Mouse (Mus musculus) embryonic fibroblast, embryonic 13.5 days (primary cell): ENCODE results near the gene Pithd1. TPM values are rescaled to one million over a fixed set of nuclear protein-coding genes. Genes with fewer than 3 reads are reported as not detected.

ENCODE experiments used
- H3K27ac ChIP-seq: 2 replicates; pipeline ENCODE4 v1.5.1; 2012; ENCODE audit warnings: low read length, control low read depth, inconsistent platforms; ENCODE audit not compliant: insufficient read depth
- H3K4me1 ChIP-seq: 2 replicates; pipeline ENCODE4 v1.6.1; 2011; ENCODE audit warnings: low read length; ENCODE audit not compliant: control insufficient read depth, insufficient read depth
- H3K4me3 ChIP-seq: 2 replicates; pipeline ENCODE4 v1.5.1; 2011; ENCODE audit warnings: mild to moderate bottlenecking, control low read depth, low read length; ENCODE audit not compliant: insufficient read depth
- CTCF ChIP-seq: IDR thresholded peaks from 2 replicates; pipeline ENCODE4 v1.5.1; 2011; ENCODE audit warnings: mild to moderate bottlenecking, control low read depth, low read length, moderate library complexity, borderline replicate concordance; ENCODE audit not compliant: insufficient read depth
- POLR2A ChIP-seq: IDR thresholded peaks from 2 replicates; pipeline ENCODE4 v1.6.1; 2011; ENCODE audit warnings: low read depth, mild to moderate bottlenecking, control low read depth, low read length, moderate library complexity
- polyA plus RNA-seq: library from polyadenylated mRNA; stranded (reverse); fragments of >200 nt; gene quantifications from 2 replicates; pipeline ENCODE4 v1.2.4, GENCODE M21; 2011; ENCODE audit warnings: low read depth; ENCODE audit not compliant: missing spikeins, insufficient read length

Gene Pithd1
- polyA plus RNA-seq, 1 experiment = 22.1 TPM

DNA sequence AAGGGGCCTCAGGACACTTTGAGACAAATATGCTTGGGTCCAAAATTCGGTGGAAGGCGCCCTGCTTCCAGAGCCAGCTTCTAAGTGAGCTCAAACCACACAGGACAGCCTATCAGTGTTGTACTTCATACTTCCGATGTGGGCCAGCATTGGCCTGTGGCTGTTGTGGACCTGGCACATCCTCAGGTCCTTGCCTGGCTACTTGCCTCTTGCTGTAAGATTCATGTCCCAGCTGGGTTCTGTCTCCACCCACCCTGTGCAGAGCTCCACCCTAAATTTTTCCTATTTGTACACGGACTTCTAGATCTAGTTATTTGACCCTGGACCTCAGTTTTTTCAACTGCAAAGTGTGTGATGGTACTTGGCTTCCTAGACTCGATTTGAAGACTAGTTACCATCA, 51.6 kb downstream of the Pithd1 start:
- no peak for TF ChIP-seq POLR2A
- H3K27ac ChIP-seq = no peak overlapping the region
- H3K4me3 ChIP-seq = no peak overlapping the region
- H3K4me1 ChIP-seq = no peaks in the 10 kb centered on the region

DNA sequence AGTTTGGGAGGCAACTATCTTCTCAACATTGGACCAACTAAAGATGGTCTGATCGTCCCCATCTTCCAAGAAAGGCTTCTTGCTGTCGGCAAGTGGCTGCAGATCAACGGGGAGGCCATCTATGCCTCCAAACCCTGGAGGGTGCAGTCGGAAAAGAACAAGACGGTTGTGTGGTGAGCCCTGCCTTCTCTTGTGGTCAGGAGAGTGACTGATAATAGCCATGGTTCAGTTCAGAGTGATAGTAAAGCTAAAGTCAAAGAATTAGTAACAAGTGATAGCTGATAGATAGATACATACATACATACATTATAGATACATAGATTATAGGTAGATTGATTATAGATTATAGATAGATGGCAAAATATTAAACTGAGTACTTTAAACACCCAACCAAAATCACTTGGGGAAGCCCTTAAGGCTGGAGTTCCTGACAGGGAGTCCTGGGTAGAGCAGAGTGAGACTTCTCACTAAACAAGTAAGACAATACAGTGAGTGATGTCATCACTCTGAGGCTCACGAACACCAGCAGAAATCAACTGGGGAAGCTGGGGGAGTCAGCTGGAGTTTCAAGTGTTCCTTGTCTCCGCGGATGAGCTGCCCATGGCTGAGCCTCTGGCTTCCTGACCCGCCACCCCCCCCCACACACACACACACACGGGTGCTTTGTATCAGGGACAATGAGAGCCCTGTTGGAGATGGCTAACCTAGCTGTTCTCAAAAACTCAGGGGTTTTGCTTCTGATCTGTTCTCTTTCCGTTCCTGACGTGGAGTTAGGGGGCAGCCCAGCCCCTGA, 52.2 kb downstream of the Pithd1 start:
- H3K4me1 ChIP-seq = no peaks in the 10 kb centered on the region
- TF ChIP-seq POLR2A (no peak), CTCF (no peak)
- H3K27ac ChIP-seq = no peak overlapping the region
- H3K4me3 ChIP-seq = no peak overlapping the region

DNA sequence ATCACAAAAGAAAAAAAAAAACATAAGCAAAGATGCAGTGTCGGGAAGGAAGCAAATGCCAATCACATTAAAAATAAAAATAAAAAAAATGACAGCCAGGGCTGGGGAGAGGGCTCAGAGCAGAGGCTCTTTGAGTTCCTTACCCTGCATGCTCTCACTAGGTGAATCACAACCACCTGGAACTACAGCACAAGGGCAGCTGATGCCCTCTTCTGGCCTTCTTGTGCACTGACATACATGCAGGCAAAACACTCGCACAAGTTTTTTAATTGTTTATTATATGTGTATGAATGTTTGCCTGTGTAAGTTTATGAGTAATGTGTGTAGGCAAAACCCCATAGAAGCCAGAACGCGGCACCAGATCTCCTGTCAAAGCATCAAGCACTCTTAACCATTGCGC, 55.2 kb downstream of the Pithd1 start:
- Histone ChIP-seq H3K4me3 (no peak overlapping the region), H3K4me1 (no peaks in the 10 kb centered on the region), H3K27ac (no peak overlapping the region)
- TF ChIP-seq CTCF (peak; percentile 81; the same call in 1 of the 2 replicates), POLR2A (no peak)

DNA sequence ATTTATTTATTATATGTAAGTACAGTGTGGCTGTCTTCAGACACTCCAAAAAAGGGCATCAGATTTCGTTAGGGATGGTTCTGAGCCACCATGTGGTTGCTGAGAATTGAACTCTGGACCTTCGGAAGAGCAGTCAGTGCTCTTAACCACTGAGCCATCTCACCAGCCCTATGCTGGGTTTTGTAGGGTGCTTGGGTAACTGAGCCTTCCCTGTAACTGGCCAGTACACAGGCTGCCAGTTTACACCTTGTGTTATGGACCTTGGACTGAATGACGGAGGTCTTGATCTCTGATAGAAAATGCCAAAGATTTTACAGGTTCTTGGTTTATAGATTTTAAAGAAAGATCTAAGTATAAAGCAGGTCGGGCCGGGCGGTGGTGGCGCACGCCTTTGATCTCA, 56.8 kb downstream of the Pithd1 start:
- no peak overlapping the region for H3K4me3 ChIP-seq
- H3K4me1 ChIP-seq = no peaks in the 10 kb centered on the region
- no peak for TF ChIP-seq CTCF

DNA sequence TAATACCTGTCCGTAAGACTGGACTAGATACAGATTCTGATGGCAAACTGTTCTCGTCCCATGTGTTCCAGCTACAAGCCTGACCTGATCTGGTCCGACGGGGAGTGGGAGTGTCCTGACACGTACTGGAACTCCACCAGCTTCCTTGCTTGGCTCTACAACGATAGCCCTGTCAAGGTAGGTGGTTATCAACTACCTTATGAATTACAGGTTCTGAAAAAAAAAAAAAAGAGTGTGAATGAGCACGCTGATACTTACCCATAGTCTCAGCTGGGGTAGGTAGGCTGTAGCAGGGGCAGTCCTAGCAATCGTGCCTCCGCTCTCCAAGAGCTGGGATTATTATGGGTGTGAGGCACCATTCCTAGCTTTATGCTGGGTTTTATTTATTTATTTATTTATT, 57.2 kb downstream of the Pithd1 start:
- no peak for TF ChIP-seq CTCF
- Histone ChIP-seq H3K4me1 (no peaks in the 10 kb centered on the region), H3K27ac (no peak overlapping the region), H3K4me3 (no peak overlapping the region)

More for the DNA sequence above, 56.8 kb downstream of the Pithd1 start:
- no peak overlapping the region for H3K27ac ChIP-seq

DNA sequence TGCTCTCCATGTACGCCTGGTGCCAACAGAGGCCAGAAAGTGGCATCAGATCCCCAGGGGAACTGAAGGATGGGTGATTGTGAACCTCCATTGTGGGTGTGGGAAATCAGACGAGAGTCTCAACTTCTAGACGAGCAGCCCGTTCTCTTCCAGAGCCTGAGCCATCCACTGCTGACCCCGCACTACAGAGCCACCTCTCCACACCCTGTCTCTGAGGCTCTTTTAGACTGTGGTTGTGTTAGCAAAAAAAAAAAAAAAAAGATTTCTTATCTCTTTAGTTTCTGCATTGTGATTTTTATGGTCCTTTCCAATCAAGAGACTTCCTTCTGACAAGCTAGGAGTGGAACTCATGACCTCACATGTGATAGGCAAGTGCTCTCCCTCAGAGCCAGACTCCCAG, 57.7 kb downstream of the Pithd1 start:
- no peak for TF ChIP-seq POLR2A
- TF ChIP-seq CTCF = no peak
- no peaks in the 10 kb centered on the region for H3K4me1 ChIP-seq
- no peak overlapping the region for H3K27ac ChIP-seq

DNA sequence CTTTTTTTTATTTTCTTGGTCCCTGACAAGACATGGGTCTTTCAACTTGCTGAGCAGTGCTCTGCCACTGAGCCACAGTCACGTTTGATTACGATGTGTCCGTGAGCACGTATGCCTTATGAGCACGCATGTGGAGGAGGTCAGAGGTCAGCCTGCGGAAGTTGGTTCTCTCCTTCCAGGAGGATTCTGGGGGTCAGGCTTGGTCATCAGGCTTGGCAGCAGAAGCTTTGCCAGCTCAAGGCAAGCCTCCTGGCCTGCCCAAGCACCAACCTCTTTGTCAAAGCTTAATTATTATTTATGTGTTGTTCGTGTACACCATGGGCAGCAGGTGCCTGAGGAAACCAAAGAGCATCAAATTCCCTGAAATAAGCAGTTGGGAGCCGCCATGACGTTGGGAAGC, 58.7 kb downstream of the Pithd1 start:
- Histone ChIP-seq H3K27ac (no peak overlapping the region), H3K4me3 (no peak overlapping the region), H3K4me1 (no peaks in the 10 kb centered on the region)
- no peak for TF ChIP-seq POLR2A
- TF ChIP-seq CTCF = no peak

More for the DNA sequence above, 57.7 kb downstream of the Pithd1 start:
- no peak overlapping the region for H3K4me3 ChIP-seq

DNA sequence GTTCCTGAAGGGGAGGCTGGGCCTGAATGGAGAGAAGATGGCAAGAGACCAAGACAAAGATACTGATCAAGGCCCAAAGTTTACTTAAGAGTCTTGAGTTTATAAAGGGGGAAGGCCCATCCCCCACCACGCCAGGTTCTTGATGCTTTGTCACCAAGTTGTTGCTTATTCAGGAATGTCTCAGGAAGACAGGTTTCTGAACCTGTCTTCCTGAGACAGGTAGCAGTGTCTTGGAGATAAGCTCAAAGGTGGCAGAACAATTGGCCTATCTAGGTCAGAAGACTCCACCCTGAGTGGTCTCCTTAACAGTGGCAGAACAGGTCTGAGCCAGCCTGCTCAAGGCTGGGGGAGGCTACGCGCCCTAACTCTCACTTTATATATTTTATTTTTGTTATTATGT, 60.2 kb downstream of the Pithd1 start:
- H3K4me1 ChIP-seq = 0 out of 2 replicates have a peak, but pooled peaks cover under 1% of the 10 kb centered on the region
- no peak overlapping the region for H3K27ac ChIP-seq
- no peak overlapping the region for H3K4me3 ChIP-seq
- no peak for TF ChIP-seq POLR2A

DNA sequence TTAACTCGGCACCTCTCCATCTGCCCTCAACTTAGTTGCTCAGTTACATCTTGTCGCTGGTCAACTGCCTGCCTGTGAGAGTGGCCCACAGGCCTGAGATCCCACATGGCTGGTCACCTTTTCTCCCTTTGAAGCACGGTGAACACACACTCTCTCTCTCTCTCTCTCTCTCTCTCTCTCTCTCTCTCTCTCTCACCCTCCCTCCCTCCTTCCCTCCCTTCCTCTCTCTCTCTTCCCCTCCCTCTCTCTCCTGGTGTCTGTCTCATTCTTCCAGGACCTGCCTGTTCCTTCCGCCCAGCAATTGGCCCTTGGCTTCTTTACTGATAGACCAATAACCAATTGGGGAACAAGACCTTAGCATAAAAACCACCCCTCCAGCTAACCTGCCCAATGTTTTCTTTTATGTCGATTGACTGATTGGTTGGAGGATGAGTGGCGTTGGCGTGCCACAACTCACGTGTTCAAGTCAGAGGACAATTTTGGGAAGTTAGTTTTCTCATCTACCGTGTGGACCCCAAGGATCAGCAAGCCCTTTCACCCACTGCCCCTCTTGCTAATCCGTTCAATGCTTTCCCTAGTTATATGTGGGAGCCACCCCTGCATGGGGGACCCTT, 60.8 kb downstream of the Pithd1 start:
- no peak for TF ChIP-seq POLR2A
- TF ChIP-seq CTCF = no peak
- Histone ChIP-seq H3K4me1 (0 out of 2 replicates have a peak, but pooled peaks cover 3% of the 10 kb centered on the region), H3K27ac (no peak overlapping the region), H3K4me3 (no peak overlapping the region)

Other genes with a start within 250 kb of the Pithd1 start
- gene Myom3, start 227.5 kb downstream of the Pithd1 start, polyA plus RNA-seq = not detected in 2 replicates
- gene Srsf10, start 131.5 kb downstream of the Pithd1 start, polyA plus RNA-seq = 177 and 193 TPM in 2 replicates
- 127 and 164 TPM in 2 replicates for gene Pnrc2, start 113.4 kb downstream of the Pithd1 start, polyA plus RNA-seq
- gene Cnr2, start 91.9 kb downstream of the Pithd1 start, polyA plus RNA-seq = not detected in 2 replicates
- gene Fuca1, start 66.5 kb downstream of the Pithd1 start, polyA plus RNA-seq = 90.2 and 92.2 TPM in 2 replicates
- gene Hmgcl, start 40.8 kb downstream of the Pithd1 start, polyA plus RNA-seq = 19.5 and 24.1 TPM in 2 replicates
- gene Gale, start 23.5 kb downstream of the Pithd1 start, polyA plus RNA-seq = 12.7 and 18.0 TPM in 2 replicates
- 31.6 and 35.5 TPM in 2 replicates for gene Lypla2, start 14.6 kb downstream of the Pithd1 start, polyA plus RNA-seq
- 39.8 and 43.8 TPM in 2 replicates for gene Eloa, start 34.5 kb upstream of the Pithd1 start, polyA plus RNA-seq
- gene Rpl11, start 66.2 kb upstream of the Pithd1 start, polyA plus RNA-seq = 1,040 and 1,174 TPM in 2 replicates
- gene Id3, start 156.2 kb upstream of the Pithd1 start, polyA plus RNA-seq = 201 and 239 TPM in 2 replicates
- gene E2f2, start 185.1 kb upstream of the Pithd1 start, polyA plus RNA-seq = 0.78 and 1.1 TPM in 2 replicates
- gene Asap3, start 219.1 kb upstream of the Pithd1 start, polyA plus RNA-seq = 7.0 and 8.5 TPM in 2 replicates